Mouse (Mus musculus) G1E (cell line): ENCODE measurements around the gene Xylt1. TPM values are rescaled to one million over a fixed set of nuclear protein-coding genes. Genes with fewer than 3 reads are reported as not detected.

Experiments
- ATAC-seq: 2 replicates; pipeline ENCODE4 v1.8.0; 2016; ENCODE audit warnings: mild to moderate bottlenecking; ENCODE audit not compliant: insufficient number of reproducible peaks, poor library complexity, low FRiP score, severe bottlenecking; ENCODE audit errors: extremely low read depth
- DNase-seq: peaks from one replicate; pipeline ENCODE4 v3.0.0; 2012; ENCODE audit warnings: low spot score
- H3K27me3 ChIP-seq: 2 replicates; pipeline ENCODE4 v1.6.1; 2012; ENCODE audit warnings: mild to moderate bottlenecking, low read length, inconsistent platforms; ENCODE audit not compliant: insufficient read depth
- H3K36me3 ChIP-seq: replicated peaks from 2 replicates; pipeline ENCODE3; 2012; ENCODE audit warnings: mild to moderate bottlenecking, inconsistent platforms
- H3K4me1 ChIP-seq: 2 replicates; pipeline ENCODE4 v1.6.1; 2012; ENCODE audit warnings: low read depth, low read length, inconsistent platforms, mixed read lengths; ENCODE audit not compliant: insufficient read depth
- H3K4me3 ChIP-seq: 2 replicates; pipeline ENCODE4 v1.5.1; 2012; ENCODE audit warnings: low read depth, mild to moderate bottlenecking, inconsistent platforms, low read length, moderate library complexity, mixed read lengths
- H3K9me3 ChIP-seq: replicated peaks from 2 replicates; pipeline ENCODE4 v1.6.1; 2012; ENCODE audit warnings: inconsistent platforms
- CTCF ChIP-seq: IDR thresholded peaks from 2 replicates; pipeline ENCODE4 v1.5.1; 2012; ENCODE audit warnings: low read depth, low read length, inconsistent platforms, mixed read lengths
- GATA1 ChIP-seq: IDR thresholded peaks from 2 replicates; pipeline ENCODE4 v1.6.1; 2012; ENCODE audit warnings: borderline replicate concordance, low read length, inconsistent platforms, mixed read lengths
- GATA2 ChIP-seq: IDR thresholded peaks from 2 replicates; pipeline ENCODE4 v1.6.1; 2012; ENCODE audit warnings: low read depth, low read length, inconsistent platforms, borderline replicate concordance
- POLR2AphosphoS5 ChIP-seq: IDR thresholded peaks from 2 replicates; pipeline ENCODE4 v1.6.1; 2012; ENCODE audit warnings: low read depth, low read length, inconsistent platforms; ENCODE audit not compliant: insufficient replicate concordance
- TAL1 ChIP-seq: conservative IDR thresholded peaks from 2 replicates; pipeline ENCODE4 v1.6.1; 2012; ENCODE audit warnings: low read depth, low read length, inconsistent platforms, mixed read lengths
- polyA plus RNA-seq: library from polyadenylated mRNA; stranded (reverse); fragments of >175 nt; gene quantifications from 2 replicates; pipeline ENCODE4 v1.2.3, GENCODE M21; 2012
- total RNA-seq, 2 experiments: library from RNA; stranded (forward) in 1 of 2; stranded (reverse) in 1 of 2; fragments of 200-1000 nt in 1 of 2; fragments of >200 nt in 1 of 2; fragmentation: Nextera tagmentation in 1 of 2; gene quantifications; 2 replicates each; pipeline ENCODE4 v1.2.3; 2014 to 2017

The Xylt1 gene
- total and polyA plus RNA-seq, 3 experiments: 0.11 TPM; not detected in 2

- H3K9me3 ChIP-seq: peaks cover 59% of the 10 kb centered on the region
- H3K4me1 ChIP-seq: no peaks in the 10 kb centered on the region
- ATAC-seq (no peak), DNase-seq (no peak)
- TF ChIP-seq CTCF: no peak
- TF ChIP-seq GATA1: no peak
- TF ChIP-seq GATA2: no peak
- no peak for TF ChIP-seq POLR2AphosphoS5
- TF ChIP-seq TAL1: no peak
- H3K27me3 ChIP-seq: no peaks in the 10 kb centered on the region
- H3K36me3 ChIP-seq: no peaks in the 10 kb centered on the region
- H3K4me3 ChIP-seq: no peak overlapping the region
These were observed 151.9 kb downstream of the Xylt1 start for GRCm38 (mm10) chr7:117532651-117533050.

- H3K9me3 ChIP-seq: peaks cover 64% of the 10 kb centered on the region
- TF ChIP-seq GATA1 (no peak), CTCF (no peak), GATA2 (no peak)
- H3K4me3 ChIP-seq: no peak overlapping the region
- H3K4me1 ChIP-seq: no peaks in the 10 kb centered on the region
- no peaks in the 10 kb centered on the region for H3K36me3 ChIP-seq
- no peak for ATAC-seq
- no peak for DNase-seq
- H3K27me3 ChIP-seq: no peaks in the 10 kb centered on the region
These were observed 152.4 kb downstream of the Xylt1 start for GRCm38 (mm10) chr7:117533164-117533563.

- Histone ChIP-seq H3K4me3 (no peak overlapping the region; the same call in 1 of the 2 replicates), H3K27me3 (no peaks in the 10 kb centered on the region), H3K36me3 (no peaks in the 10 kb centered on the region), H3K9me3 (peaks cover 67% of the 10 kb centered on the region), H3K4me1 (no peaks in the 10 kb centered on the region)
- no peak for TF ChIP-seq GATA1
- ATAC-seq (no peak), DNase-seq (no peak)
These were observed 159.2 kb downstream of the Xylt1 start for GRCm38 (mm10) chr7:117539931-117540330.

- no peaks in the 10 kb centered on the region for H3K4me1 ChIP-seq
- H3K4me3 ChIP-seq: no peak overlapping the region; the same call in 1 of the 2 replicates
- H3K36me3 ChIP-seq: no peaks in the 10 kb centered on the region
- DNase-seq: no peak
- no peak for ATAC-seq
- H3K9me3 ChIP-seq: peaks cover 62% of the 10 kb centered on the region
- no peaks in the 10 kb centered on the region for H3K27me3 ChIP-seq
- TF ChIP-seq GATA1: no peak
- no peak for TF ChIP-seq GATA2
- no peak for TF ChIP-seq CTCF
- no peak for TF ChIP-seq POLR2AphosphoS5
These were observed 159.6 kb downstream of the Xylt1 start for GRCm38 (mm10) chr7:117540413-117540812.

GRCm38 (mm10) chr7:117541056-117541455 is 160.3 kb downstream of the Xylt1 start:
- Histone ChIP-seq H3K9me3 (peaks cover 56% of the 10 kb centered on the region), H3K4me3 (no peak overlapping the region)
- ATAC-seq: no peak

GRCm38 (mm10) chr7:117541681-117542080 is 160.9 kb downstream of the Xylt1 start:
- no peak for TF ChIP-seq POLR2AphosphoS5
- Histone ChIP-seq H3K9me3 (peaks cover 53% of the 10 kb centered on the region), H3K4me3 (no peak overlapping the region), H3K4me1 (no peaks in the 10 kb centered on the region), H3K36me3 (no peaks in the 10 kb centered on the region), H3K27me3 (no peaks in the 10 kb centered on the region)
- no peak for ATAC-seq
- no peak for DNase-seq

More at GRCm38 (mm10) chr7:117541056-117541455, 160.3 kb downstream of the Xylt1 start:
- no peaks in the 10 kb centered on the region for H3K36me3 ChIP-seq
- DNase-seq: no peak
- TF ChIP-seq POLR2AphosphoS5: no peak
- no peak for TF ChIP-seq GATA2
- TF ChIP-seq GATA1: no peak
- TF ChIP-seq TAL1: no peak
- TF ChIP-seq CTCF: no peak
- H3K27me3 ChIP-seq: no peaks in the 10 kb centered on the region
- no peaks in the 10 kb centered on the region for H3K4me1 ChIP-seq

GRCm38 (mm10) chr7:117543041-117543440 is 162.3 kb downstream of the Xylt1 start:
- no peaks in the 10 kb centered on the region for H3K4me1 ChIP-seq
- DNase-seq (no peak), ATAC-seq (no peak)
- TF ChIP-seq GATA2 (no peak), TAL1 (no peak), POLR2AphosphoS5 (no peak), GATA1 (no peak), CTCF (no peak)
- peaks cover 53% of the 10 kb centered on the region for H3K9me3 ChIP-seq
- H3K36me3 ChIP-seq: no peaks in the 10 kb centered on the region
- no peaks in the 10 kb centered on the region for H3K27me3 ChIP-seq
- H3K4me3 ChIP-seq: no peak overlapping the region
